Mouse (Mus musculus): ENCODE data around the gene Poc1b.

- TF ChIP-seq POLR2A (IDR thresholded peaks at IDR 0.05; ENCODE audit: low read depth, low read length) (no peak), CTCF (conservative IDR thresholded peaks at IDR 0.05; ENCODE audit: insufficient read depth, insufficient read length, low read depth, low read length) (no peak)
Measured at GRCm38 (mm10) chr10:99076113-99076895, 30.5 kb upstream of the Poc1b start.
